Mouse (Mus musculus) testis, adult 2 months (tissue): ENCODE data around the gene Muc13. TPM values are rescaled to one million over a fixed set of nuclear protein-coding genes. Genes with fewer than 3 reads are reported as not detected.

Experiments used
- H3K27ac ChIP-seq: fragments of 200-500 bp; 2 replicates; pipeline ENCODE4 v1.5.1; 2012; ENCODE audit warnings: low read depth, low read length; ENCODE audit not compliant: control insufficient read depth, insufficient read depth
- H3K27me3 ChIP-seq: fragments of 200-500 bp; 2 replicates; pipeline ENCODE4 v1.6.1; 2012; ENCODE audit warnings: mild to moderate bottlenecking, low read length, moderate library complexity; ENCODE audit not compliant: control insufficient read depth, insufficient read depth
- H3K36me3 ChIP-seq: fragments of 200-500 bp; 2 replicates; pipeline ENCODE4 v1.6.1; 2012; ENCODE audit warnings: mild to moderate bottlenecking, low read length; ENCODE audit not compliant: control insufficient read depth, insufficient read depth
- H3K4me1 ChIP-seq: fragments of 200-500 bp; 2 replicates; pipeline ENCODE4 v1.6.1; 2012; ENCODE audit warnings: low read length; ENCODE audit not compliant: control insufficient read depth, insufficient read depth
- H3K4me3 ChIP-seq: fragments of 200-500 bp; 2 replicates; pipeline ENCODE4 v1.5.1; 2012; ENCODE audit warnings: low read depth, mild to moderate bottlenecking, low read length, moderate library complexity, mixed read lengths; ENCODE audit not compliant: control insufficient read depth
- CTCF ChIP-seq: fragments of 200-500 bp; IDR thresholded peaks from 2 replicates; pipeline ENCODE4 v1.5.1; 2012; ENCODE audit warnings: low read depth, mild to moderate bottlenecking, inconsistent platforms, low read length, moderate library complexity; ENCODE audit not compliant: control insufficient read depth, insufficient read depth, insufficient replicate concordance
- POLR2A ChIP-seq: fragments of 200-500 bp; IDR thresholded peaks from 2 replicates; pipeline ENCODE4 v1.6.1; 2012; ENCODE audit warnings: low read depth, mild to moderate bottlenecking, inconsistent platforms, low read length, moderate library complexity; ENCODE audit not compliant: control insufficient read depth
- polyA plus RNA-seq: library from polyadenylated mRNA; depleted of rRNA; stranded (reverse); fragments of >200 nt; gene quantifications from 2 replicates; pipeline ENCODE4 v1.2.3, GENCODE M21; 2012; rRNA removed

Muc13 gene
- polyA plus RNA-seq: 0.25 and 0.32 TPM in 2 replicates

- no peaks in the 10 kb centered on the region for H3K4me1 ChIP-seq
- H3K36me3 ChIP-seq: no peaks in the 10 kb centered on the region
- no peaks in the 10 kb centered on the region for H3K27me3 ChIP-seq
- H3K27ac ChIP-seq: no peak within 1 kb of the TSS
- TF ChIP-seq POLR2A (no peak), CTCF (no peak)
- no peak within 1 kb of the TSS for H3K4me3 ChIP-seq
Measured at GRCm38 (mm10) chr16:33793846-33794791, at the start of gene Muc13. Gene Muc13, plus strand, starts transcription at chr16:33794037.

GRCm38 (mm10) chr16:33744622-33745419 lies 49.0 kb upstream of the Muc13 start:
- Histone ChIP-seq H3K27ac (no peak overlapping the region), H3K27me3 (no peaks in the 10 kb centered on the region), H3K4me3 (no peak overlapping the region), H3K36me3 (no peaks in the 10 kb centered on the region), H3K4me1 (no peaks in the 10 kb centered on the region)
- TF ChIP-seq CTCF: no peak
- no peak for TF ChIP-seq POLR2A

GRCm38 (mm10) chr16:33745457-33745856 lies 48.4 kb upstream of the Muc13 start:
- Histone ChIP-seq H3K4me3 (no peak overlapping the region), H3K4me1 (no peaks in the 10 kb centered on the region), H3K27me3 (no peaks in the 10 kb centered on the region), H3K36me3 (no peaks in the 10 kb centered on the region), H3K27ac (no peak overlapping the region)
- TF ChIP-seq POLR2A (no peak), CTCF (no peak)

GRCm38 (mm10) chr16:33746074-33746676 lies 47.7 kb upstream of the Muc13 start:
- Histone ChIP-seq H3K27ac (no peak overlapping the region), H3K4me3 (no peak overlapping the region), H3K27me3 (no peaks in the 10 kb centered on the region), H3K36me3 (no peaks in the 10 kb centered on the region), H3K4me1 (peaks cover 2% of the 10 kb centered on the region)
- no peak for TF ChIP-seq CTCF
- no peak for TF ChIP-seq POLR2A

GRCm38 (mm10) chr16:33747346-33747954 lies 46.4 kb upstream of the Muc13 start:
- TF ChIP-seq CTCF: no peak
- no peak for TF ChIP-seq POLR2A
- no peak overlapping the region for H3K4me3 ChIP-seq

GRCm38 (mm10) chr16:33747994-33748393 lies 45.8 kb upstream of the Muc13 start:
- no peaks in the 10 kb centered on the region for H3K27me3 ChIP-seq
- no peaks in the 10 kb centered on the region for H3K36me3 ChIP-seq
- H3K4me3 ChIP-seq: no peak overlapping the region
- TF ChIP-seq POLR2A: no peak
- TF ChIP-seq CTCF: no peak
- no peak overlapping the region for H3K27ac ChIP-seq
- H3K4me1 ChIP-seq: peaks cover 8% of the 10 kb centered on the region

More at GRCm38 (mm10) chr16:33747346-33747954, 46.4 kb upstream of the Muc13 start:
- no peaks in the 10 kb centered on the region for H3K27me3 ChIP-seq
- no peaks in the 10 kb centered on the region for H3K36me3 ChIP-seq
- no peak overlapping the region for H3K27ac ChIP-seq
- H3K4me1 ChIP-seq: peaks cover 8% of the 10 kb centered on the region
